Mouse (Mus musculus): Measurements from ENCODE around the gene Gm5592.
"Not testable (repeated sequence)": the region's sequence is repeated elsewhere in the genome, so short reads cannot be mapped to it uniquely, and the experiment has no call there.

Gm5592 gene

DNA sequence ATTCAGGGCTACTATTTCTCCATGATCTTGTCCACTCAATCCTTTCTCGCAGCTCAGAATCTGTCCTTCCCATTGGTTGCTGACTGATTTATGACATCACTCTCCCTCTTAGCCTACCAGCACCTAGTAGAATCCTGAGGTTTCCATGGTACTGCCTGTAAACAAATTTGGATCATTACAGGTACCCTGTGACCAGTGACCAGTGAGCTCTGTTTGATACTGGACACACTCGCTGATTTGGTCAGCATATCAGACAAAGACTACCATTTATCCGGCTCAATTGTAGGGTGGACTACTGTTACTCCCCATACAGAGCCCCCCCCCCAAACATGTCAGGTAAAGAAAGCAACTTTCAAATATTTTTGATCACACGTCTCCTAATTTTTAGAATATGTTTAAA, at the start of gene Gm5592:
Gene Gm5592, plus strand, starts transcription at position 301 of the 400 bp plus-strand sequence.
- in situ Hi-C loops (cut with MboI), result not testable (repeated sequence)

DNA sequence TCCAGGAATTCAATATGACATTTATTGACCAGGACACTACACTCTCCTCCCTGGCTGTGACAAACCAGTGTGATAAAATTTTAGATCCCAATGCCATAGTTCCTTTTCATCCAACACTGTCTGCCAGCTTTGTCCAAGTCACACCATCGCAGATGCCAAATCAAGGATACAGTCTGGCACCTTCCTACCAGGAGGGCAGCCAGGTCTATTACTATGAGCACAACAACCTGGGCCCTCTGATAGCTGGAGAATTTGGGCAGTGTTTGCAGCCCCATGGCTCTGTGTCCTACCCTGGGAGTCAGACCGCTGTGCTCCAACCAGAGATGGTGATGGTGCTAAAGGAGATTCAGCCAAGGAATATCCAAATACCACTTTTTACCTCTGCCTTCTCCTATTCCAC, 2.2 kb downstream of the Gm5592 start:
- in situ Hi-C loops (cut with MboI), result not testable (repeated sequence)

DNA sequence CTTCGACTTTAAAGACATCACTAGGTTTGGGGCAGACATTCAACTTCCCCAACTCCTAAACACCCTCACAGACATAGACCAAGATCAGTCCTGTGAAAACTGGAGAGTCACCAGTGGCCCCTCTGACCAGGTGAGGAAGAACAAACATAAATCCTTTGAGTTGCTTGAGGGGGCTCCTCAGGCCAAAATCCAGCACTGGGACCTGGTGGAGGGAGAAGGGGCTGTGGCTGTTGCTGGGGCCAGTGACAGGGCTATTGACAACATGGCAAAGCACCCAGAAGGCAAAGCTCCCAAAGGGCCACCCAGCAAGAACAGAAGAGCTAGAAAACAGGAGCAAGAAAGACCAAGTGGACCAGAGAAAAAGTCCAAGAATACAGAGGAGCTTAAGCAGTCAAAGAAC, 4.2 kb downstream of the Gm5592 start:
- in situ Hi-C loops (cut with MboI), result not testable (repeated sequence)

DNA sequence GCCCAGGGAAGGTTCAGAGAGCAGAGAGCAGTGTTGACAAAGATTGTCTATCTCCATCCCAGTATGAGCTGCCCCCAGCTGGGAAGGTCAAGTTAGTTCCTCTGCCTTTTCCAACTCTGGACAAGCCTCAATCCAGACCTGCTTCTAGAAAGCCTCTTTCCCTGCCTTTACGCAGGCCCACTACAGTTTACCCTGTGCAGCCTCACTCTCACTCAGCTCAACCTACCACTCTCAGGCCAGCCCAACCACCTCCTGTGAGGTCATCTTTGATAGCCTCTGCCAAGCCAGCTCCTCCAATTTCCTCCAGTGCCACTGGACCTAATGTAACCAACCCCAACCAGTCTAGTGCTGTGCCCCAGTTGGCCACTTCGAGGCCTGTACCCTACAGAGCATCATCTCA, 4.9 kb downstream of the Gm5592 start:
- in situ Hi-C loops (cut with MboI), result not testable (repeated sequence)

DNA sequence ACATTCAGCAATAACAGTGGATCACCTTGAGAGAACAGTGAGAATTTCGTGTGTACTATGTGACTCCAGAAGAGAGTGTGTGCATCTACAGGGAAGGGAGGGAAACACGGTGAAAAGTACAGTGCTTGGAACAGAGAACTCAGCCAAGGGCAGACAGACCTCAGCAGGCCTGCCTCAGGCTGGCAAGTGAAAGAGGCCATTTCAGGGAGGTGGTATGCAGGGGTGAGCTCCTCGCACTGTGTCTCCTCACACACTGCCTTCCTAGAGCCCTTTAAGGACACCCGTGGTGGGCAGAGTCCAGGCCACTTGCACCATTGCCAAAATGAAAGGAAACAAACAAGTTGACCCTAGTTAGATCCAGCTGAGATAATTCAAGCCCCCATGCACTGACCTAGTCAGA, 40.0 kb downstream of the Gm5592 start:
- in situ Hi-C loops (cut with MboI), result no loop called here
